Mouse (Mus musculus): Measurements from ENCODE around the gene Anpep. TPM values are rescaled to one million over a fixed set of nuclear protein-coding genes. Genes with fewer than 3 reads are reported as not detected.

Gene Anpep
- polyA plus RNA-seq, 1 experiment: 145 TPM

GRCm38 (mm10) chr7:79869072-79869719, 8.3 kb upstream of the Anpep start:
- TF ChIP-seq CTCF (IDR thresholded peaks at IDR 0.05; ENCODE audit: low read depth, low read length): no peak
- Histone ChIP-seq H3K4me3 (ENCODE audit: insufficient read depth, low read length) (no peak overlapping the region), H3K4me1 (ENCODE audit: control insufficient read depth, insufficient read depth, low read length) (peaks cover 12% of the 10 kb centered on the region), H3K27ac (ENCODE audit: insufficient read depth, low read depth, low read length) (peak overlapping the region; percentile 58)

GRCm38 (mm10) chr7:79868475-79868874, 7.6 kb upstream of the Anpep start:
- TF ChIP-seq POLR2A (IDR thresholded peaks at IDR 0.05; ENCODE audit: borderline replicate concordance, low read depth, low read length): no peak
- TF ChIP-seq CTCF (IDR thresholded peaks at IDR 0.05; ENCODE audit: low read depth, low read length): no peak

GRCm38 (mm10) chr7:79867861-79868260, 7.0 kb upstream of the Anpep start:
- Histone ChIP-seq H3K4me1 (ENCODE audit: control insufficient read depth, insufficient read depth, low read length) (peaks cover 12% of the 10 kb centered on the region), H3K4me3 (ENCODE audit: insufficient read depth, low read length) (no peak overlapping the region), H3K27ac (ENCODE audit: insufficient read depth, low read depth, low read length) (no peak overlapping the region)
- no peak for TF ChIP-seq POLR2A (IDR thresholded peaks at IDR 0.05; ENCODE audit: borderline replicate concordance, low read depth, low read length)

More at GRCm38 (mm10) chr7:79868475-79868874, 7.6 kb upstream of the Anpep start:
- no peak overlapping the region for H3K27ac ChIP-seq (ENCODE audit: insufficient read depth, low read depth, low read length)
- H3K4me1 ChIP-seq (ENCODE audit: control insufficient read depth, insufficient read depth, low read length): peaks cover 12% of the 10 kb centered on the region
- no peak overlapping the region for H3K4me3 ChIP-seq (ENCODE audit: insufficient read depth, low read length)

GRCm38 (mm10) chr7:79866294-79867000, 5.6 kb upstream of the Anpep start:
- TF ChIP-seq CTCF (IDR thresholded peaks at IDR 0.05; ENCODE audit: low read depth, low read length) (no peak), POLR2A (IDR thresholded peaks at IDR 0.05; ENCODE audit: borderline replicate concordance, low read depth, low read length) (no peak)
- Histone ChIP-seq H3K4me1 (ENCODE audit: control insufficient read depth, insufficient read depth, low read length) (peaks cover 19% of the 10 kb centered on the region), H3K4me3 (ENCODE audit: insufficient read depth, low read length) (no peak overlapping the region), H3K27ac (ENCODE audit: insufficient read depth, low read depth, low read length) (no peak overlapping the region)

- Histone ChIP-seq H3K27ac (ENCODE audit: insufficient read depth, low read depth, low read length) (no peak overlapping the region), H3K4me1 (ENCODE audit: control insufficient read depth, insufficient read depth, low read length) (peaks cover 42% of the 10 kb centered on the region), H3K4me3 (ENCODE audit: insufficient read depth, low read length) (no peak overlapping the region)
- no peak for TF ChIP-seq CTCF (IDR thresholded peaks at IDR 0.05; ENCODE audit: low read depth, low read length)
- TF ChIP-seq POLR2A (IDR thresholded peaks at IDR 0.05; ENCODE audit: borderline replicate concordance, low read depth, low read length): no peak
These were observed 935 bp upstream of the Anpep start for GRCm38 (mm10) chr7:79861794-79862193.

- peaks cover 55% of the 10 kb centered on the region for H3K4me1 ChIP-seq (ENCODE audit: control insufficient read depth, insufficient read depth, low read length)
- H3K27ac ChIP-seq (ENCODE audit: insufficient read depth, low read depth, low read length): peak overlapping the region; percentile 99
- TF ChIP-seq POLR2A (IDR thresholded peaks at IDR 0.05; ENCODE audit: borderline replicate concordance, low read depth, low read length) (no peak), CTCF (IDR thresholded peaks at IDR 0.05; ENCODE audit: low read depth, low read length) (no peak)
- peak overlapping the region; percentile 66 for H3K4me3 ChIP-seq (ENCODE audit: insufficient read depth, low read length)
These were observed 1.8 kb downstream of the Anpep start for GRCm38 (mm10) chr7:79858956-79859630.

GRCm38 (mm10) chr7:79858202-79858934, 2.5 kb downstream of the Anpep start:
- TF ChIP-seq CTCF (IDR thresholded peaks at IDR 0.05; ENCODE audit: low read depth, low read length): no peak
- peak; percentile 84 for TF ChIP-seq POLR2A (IDR thresholded peaks at IDR 0.05; ENCODE audit: borderline replicate concordance, low read depth, low read length)
- Histone ChIP-seq H3K4me1 (ENCODE audit: control insufficient read depth, insufficient read depth, low read length) (peaks cover 55% of the 10 kb centered on the region), H3K4me3 (ENCODE audit: insufficient read depth, low read length) (peak overlapping the region; percentile 66), H3K27ac (ENCODE audit: insufficient read depth, low read depth, low read length) (peak overlapping the region; percentile 99)

- no peak for TF ChIP-seq CTCF (IDR thresholded peaks at IDR 0.05; ENCODE audit: low read depth, low read length)
- TF ChIP-seq POLR2A (IDR thresholded peaks at IDR 0.05; ENCODE audit: borderline replicate concordance, low read depth, low read length): no peak
- Histone ChIP-seq H3K4me1 (ENCODE audit: control insufficient read depth, insufficient read depth, low read length) (peaks cover 50% of the 10 kb centered on the region), H3K4me3 (ENCODE audit: insufficient read depth, low read length) (no peak overlapping the region), H3K27ac (ENCODE audit: insufficient read depth, low read depth, low read length) (no peak overlapping the region)
These were observed 4.6 kb downstream of the Anpep start for GRCm38 (mm10) chr7:79856305-79856704.

Measured in bone marrow macrophage, adult 2 months (primary cell).